Mouse (Mus musculus): ENCODE measurements around the gene Pianp.

The Pianp gene

GRCm38 (mm10) chr6:124996551-124997501 is at the start of gene Pianp:
Gene Pianp (plus strand): TSS chr6:124996694.
- in situ Hi-C loops (cut with MboI, MseI), result no loop called here

GRCm38 (mm10) chr6:124953991-124954715 is 42.3 kb upstream of the Pianp start:
- in situ Hi-C loops (cut with MboI, MseI), result no loop called here

DNA sequence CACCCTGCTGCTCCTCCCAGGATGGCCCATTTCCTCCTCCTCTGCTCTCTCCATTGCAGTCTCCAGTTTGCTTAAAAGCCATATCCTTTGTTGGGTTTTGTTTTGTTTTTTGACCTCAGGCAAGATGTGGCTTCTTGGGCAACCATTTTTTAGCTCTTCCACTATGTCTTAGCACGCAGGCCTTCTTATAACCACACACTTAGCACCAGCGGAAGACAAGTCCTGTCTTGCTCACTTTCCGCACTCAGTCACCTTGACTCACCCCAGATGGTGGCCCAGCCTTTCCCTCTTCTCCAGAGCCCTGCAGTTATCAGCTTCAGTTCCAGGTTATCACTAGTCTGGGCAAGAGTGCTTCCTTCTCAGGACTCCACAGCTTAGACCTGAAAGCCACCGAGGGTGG is 41.3 kb upstream of the Pianp start:
- in situ Hi-C loops (cut with MboI, MseI), result no loop called here

- in situ Hi-C loops (cut with MboI, MseI), result no loop called here
These were observed 38.4 kb upstream of the Pianp start for GRCm38 (mm10) chr6:124958127-124958526.

DNA sequence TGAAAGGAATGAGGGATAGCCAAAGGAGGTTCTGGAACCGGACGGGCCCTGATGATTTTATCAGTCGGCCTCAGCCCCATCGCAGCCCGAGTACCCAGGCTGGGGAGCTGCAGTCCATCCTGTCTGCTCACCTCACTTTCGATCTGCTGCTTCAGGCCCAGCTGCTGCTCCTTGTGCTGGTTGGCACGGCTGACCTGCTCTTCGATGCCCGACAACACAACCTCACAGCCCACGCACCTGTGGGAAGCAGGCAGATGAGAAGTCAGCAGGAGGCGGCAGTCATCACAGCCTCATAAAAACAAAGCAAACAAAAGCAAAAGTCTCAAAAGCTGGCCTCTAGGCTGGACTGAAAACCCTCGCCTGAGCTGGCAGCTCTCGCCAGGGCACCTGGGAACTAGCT is 36.5 kb upstream of the Pianp start:
- in situ Hi-C loops (cut with MboI, MseI), result no loop called here

DNA sequence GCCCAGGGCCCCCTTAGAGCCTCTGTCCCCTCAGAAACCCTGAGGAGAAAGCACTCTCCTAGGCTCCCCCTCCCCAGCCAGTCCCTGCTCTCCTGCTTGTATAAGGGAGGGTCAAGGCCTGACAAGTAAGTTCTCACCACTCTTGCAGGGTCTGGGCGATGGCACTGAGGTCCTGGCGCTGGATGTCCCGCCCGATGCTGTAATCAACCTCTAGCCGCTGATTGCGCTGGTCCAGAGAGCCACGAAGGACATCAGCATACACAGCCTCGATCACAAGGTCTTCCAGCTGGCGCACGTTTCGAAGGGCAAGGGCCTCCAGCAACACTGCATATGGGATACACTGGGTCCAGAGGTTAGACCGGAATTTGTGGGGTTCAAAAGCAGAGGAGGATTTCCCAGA is 35.5 kb upstream of the Pianp start:
- in situ Hi-C loops (cut with MboI, MseI), result no loop called here

- in situ Hi-C loops (cut with MboI, MseI), result loop anchor here in 1 of 2 experiments (5.0 kb wide), 1 partner anchor 43 kb away; the partner anchor contains the start of gene Zfp384
These were observed 31.9 kb upstream of the Pianp start for GRCm38 (mm10) chr6:124964638-124965037.

- in situ Hi-C loops (cut with MboI, MseI), result loop anchor here in 1 of 2 experiments (5.0 kb wide), 1 partner anchor 42 kb away; the partner anchor contains the start of gene Zfp384
These were observed 31.3 kb upstream of the Pianp start, which contains the start of gene Cops7a for GRCm38 (mm10) chr6:124965088-124965719. Gene Cops7a (minus strand): TSS chr6:124965538.

- in situ Hi-C loops (cut with MboI, MseI), result loop anchor here in 1 of 2 experiments (5.0 kb wide), 1 partner anchor 42 kb away; the partner anchor contains the start of gene Zfp384
These were observed 30.7 kb upstream of the Pianp start for GRCm38 (mm10) chr6:124965747-124966146.

DNA sequence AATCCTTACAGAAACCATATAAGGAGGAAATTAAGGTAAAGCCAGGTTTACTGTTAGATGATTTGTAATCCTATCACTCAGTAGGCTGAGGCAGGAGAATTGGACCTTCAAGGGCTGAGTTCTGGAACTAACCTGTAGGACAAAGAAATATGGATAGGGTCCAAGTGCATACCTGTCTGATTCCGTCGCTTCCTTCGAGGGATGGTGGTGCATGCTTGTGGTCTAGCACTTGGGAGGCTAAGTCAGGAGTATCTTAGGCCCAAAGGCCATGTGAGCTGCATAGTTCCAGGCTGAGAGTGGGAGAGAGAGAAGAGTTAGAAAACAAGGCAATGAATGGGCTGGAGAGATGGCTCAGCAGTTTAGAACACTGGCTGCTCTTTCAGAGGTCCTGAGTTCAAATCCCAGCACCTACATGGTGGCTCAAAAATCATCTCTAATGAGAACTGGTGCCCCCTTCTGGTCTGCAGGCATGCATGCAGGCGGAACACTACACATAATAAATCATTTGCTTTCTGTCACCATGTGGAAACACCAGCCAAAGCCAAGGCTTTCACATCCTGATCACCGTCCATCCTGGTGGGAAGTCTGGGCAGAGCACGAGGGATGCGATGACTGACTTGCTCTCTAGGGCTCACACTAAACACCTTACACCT is 29.9 kb upstream of the Pianp start:
- in situ Hi-C loops (cut with MboI, MseI), result loop anchor here in 1 of 2 experiments (5.0 kb wide), 1 partner anchor 41 kb away; the partner anchor contains the start of gene Zfp384

- in situ Hi-C loops (cut with MboI, MseI), result loop anchor here in 1 of 2 experiments (5.0 kb wide), 1 partner anchor 40 kb away; the partner anchor contains the start of gene Zfp384
These were observed 28.7 kb upstream of the Pianp start for GRCm38 (mm10) chr6:124967766-124968165.

DNA sequence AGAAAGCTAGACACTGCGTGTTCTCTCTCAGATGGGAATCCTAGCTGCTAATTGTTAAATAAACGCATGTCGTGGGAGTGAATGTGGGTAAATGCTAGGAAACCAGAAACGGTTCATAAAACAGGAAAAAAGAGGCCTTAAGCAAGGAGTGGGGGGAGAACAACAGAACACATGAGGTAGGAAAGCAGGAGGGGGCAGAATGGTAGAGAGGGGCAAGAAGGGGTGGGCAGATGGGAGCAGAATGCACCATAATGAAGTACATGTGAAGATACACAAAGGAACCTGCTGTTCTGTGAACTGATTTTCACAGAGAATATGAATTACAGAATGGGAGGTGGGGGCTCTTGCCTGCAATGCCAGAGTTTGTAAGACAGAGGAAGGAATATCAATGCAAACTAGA is 4.3 kb upstream of the Pianp start:
- in situ Hi-C loops (cut with MboI, MseI), result no loop called here

- in situ Hi-C loops (cut with MboI, MseI), result no loop called here
These were observed 3.1 kb upstream of the Pianp start for GRCm38 (mm10) chr6:124993365-124993764.

DNA sequence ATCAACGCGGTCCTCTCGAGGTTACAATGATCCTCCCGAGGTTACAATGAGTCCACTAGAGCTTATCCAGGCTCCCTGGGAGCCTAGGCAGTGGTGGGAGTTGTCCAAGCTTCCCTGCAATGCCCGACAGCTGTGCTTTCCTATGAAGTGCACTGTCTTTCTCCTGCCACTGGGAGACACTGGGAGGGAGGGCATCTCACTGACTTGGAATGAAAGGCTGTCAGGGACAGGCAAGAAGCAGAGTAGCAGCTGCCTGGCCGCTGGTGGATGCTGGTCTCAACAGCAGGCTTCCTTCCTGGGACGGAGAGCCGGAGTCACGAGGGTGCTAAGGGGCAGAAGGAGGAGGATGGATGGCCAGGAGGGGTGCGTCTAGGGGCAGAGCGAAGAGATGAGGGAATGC is 2.6 kb upstream of the Pianp start:
- in situ Hi-C loops (cut with MboI, MseI), result no loop called here

- in situ Hi-C loops (cut with MboI, MseI), result no loop called here
These were observed 1.2 kb upstream of the Pianp start for GRCm38 (mm10) chr6:124995246-124995645.

DNA sequence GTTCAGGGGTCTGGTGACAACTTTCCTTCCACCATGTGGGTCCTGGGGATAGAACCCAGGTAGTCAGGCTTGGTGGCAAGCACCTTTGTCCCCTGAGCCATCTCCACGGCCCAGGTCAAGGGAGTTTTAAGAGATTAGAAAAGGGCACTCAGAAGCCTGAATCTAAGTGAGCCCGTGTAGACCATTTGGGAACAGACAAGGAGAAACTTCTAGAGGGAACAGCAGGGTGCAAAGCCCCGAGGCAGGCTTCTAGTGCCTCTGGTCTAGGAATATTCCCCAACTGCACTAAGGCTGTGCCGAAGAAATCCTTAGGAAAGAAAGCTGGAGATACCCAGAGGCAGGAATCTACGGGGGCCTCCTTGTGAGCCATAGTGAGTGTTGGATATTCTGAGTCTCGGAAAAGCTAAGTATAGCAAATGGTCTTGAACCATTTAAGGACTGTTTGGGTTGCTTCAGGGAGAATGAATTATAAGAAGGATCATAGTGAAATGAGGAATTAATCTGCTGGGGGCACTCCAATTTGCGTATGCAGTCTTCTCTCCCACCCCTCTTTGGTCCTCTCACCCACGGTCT is 577 bp upstream of the Pianp start:
- in situ Hi-C loops (cut with MboI, MseI), result no loop called here

GRCm38 (mm10) chr6:124998066-124998465 is 1.6 kb downstream of the Pianp start:
- in situ Hi-C loops (cut with MboI, MseI), result no loop called here

GRCm38 (mm10) chr6:124999091-124999490 is 2.6 kb downstream of the Pianp start:
- in situ Hi-C loops (cut with MboI, MseI), result no loop called here

- in situ Hi-C loops (cut with MboI, MseI), result no loop called here
These were observed 3.1 kb downstream of the Pianp start for GRCm38 (mm10) chr6:124999546-124999945.

DNA sequence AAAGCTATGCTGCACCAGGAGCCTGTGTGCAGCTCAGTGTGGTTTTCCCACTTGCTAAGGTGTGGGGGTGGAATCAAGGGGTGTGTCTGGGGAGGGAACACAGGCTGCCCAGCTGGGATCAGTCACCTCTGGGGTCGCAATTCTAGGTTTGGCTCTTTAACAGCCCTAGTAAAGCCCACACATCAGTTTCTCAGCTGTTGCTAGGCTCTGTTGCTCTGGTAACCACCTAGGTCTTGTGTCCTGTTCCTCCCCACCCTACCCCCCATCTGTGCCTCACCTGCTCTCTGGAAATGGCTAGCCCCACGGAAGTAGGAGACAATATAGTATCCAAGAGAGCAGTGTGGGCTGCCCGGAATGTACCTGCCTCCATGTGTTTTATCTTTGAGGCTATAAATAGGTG is 7.2 kb downstream of the Pianp start:
- in situ Hi-C loops (cut with MboI, MseI), result no loop called here

- in situ Hi-C loops (cut with MboI, MseI), result loop anchor here in 1 of 2 experiments (5.0 kb wide), 1 partner anchor 38 kb away; the partner anchor contains the start of gene Cops7a
These were observed 8.6 kb downstream of the Pianp start for GRCm38 (mm10) chr6:125005086-125005485.
